Comparison of ENCODE assay signal across 7 mouse cellular contexts in the genomic region with DNA sequence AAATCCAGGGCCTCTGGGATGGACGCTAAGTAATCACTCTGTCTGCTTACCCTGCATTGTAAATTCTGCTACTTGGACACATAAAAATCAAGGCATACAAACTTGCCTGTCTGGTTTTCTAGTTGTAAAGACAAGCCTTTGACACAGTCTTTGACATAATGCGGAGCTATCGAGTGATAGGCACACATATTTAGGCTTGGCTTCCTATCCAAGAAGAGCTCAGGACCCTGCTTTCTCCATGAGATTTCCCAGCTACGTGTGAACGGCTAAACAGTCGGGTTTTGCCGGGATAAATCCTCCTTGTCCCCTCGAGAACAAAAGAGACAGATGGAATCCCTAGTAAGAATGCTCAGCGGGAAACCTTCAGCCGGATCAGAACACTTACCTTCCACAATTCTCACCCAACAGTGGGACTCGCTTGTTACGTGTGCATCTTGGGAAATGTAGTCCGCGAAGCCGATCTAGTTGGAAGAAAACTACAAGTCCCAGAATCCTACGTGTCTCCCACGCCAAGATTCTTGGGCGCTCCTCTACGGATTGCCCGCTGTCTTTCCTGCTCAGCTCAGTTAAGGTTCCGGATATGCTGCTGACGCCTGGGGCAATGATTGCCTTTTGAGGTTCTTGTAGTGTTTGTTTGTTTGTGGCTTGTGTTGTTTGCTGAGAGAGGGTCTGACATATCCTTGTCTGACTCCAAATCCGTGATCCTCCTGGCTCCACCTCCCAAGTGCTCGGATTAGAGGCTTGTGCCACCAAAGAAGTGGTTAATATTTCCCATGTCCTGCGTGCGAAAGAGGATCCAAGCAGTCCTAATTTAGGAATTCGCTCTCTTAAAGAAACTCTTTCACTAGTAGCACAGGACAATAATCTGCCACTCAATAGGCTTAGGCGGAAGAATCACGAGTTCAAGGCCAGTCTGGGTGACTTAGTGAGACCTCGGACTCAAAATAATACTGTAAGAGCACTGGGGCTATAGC. TPM values are rescaled to one million over a fixed set of nuclear protein-coding genes. Genes with fewer than 3 reads are reported as not detected.
DNase-seq lines count a peak whose midpoint lies in the region; ATAC-seq lines count a peak whose summit lies in the region.

Sirt4 (minus strand) TSS at position 779 of the 974 bp plus-strand sequence.

- peak; percentile 74 to 84 for DNase-seq in cerebellum, postnatal 36 days
- peak; percentile 92 for DNase-seq in gastrocnemius, adult 18-20 months (ENCODE audit: low spot score)
- peak; percentile 72 to 88 for DNase-seq in left cerebral cortex, adult 18-20 months (ENCODE audit: low spot score in 2 of 2)
- peak; percentile 84 for DNase-seq in right cerebral cortex, postnatal 25 days

- H3K27ac ChIP-seq in hindbrain, embryonic 16.5 days (ENCODE audit: low read depth, low read length) = peak within 1 kb of the TSS; percentile 85
- H3K27ac ChIP-seq in macrophage = peak within 1 kb of the TSS; percentile 64

- peak within 1 kb of the TSS; percentile 50 for H3K4me3 ChIP-seq in hindbrain, embryonic 16.5 days (ENCODE audit: low read length)
- H3K4me3 ChIP-seq in macrophage (ENCODE audit: inconsistent target) = peak within 1 kb of the TSS; percentile 60

- no peaks in the 10 kb centered on the region for H3K9me3 ChIP-seq in hindbrain, embryonic 16.5 days (ENCODE audit: control insufficient read depth, low read length)

- no peaks in the 10 kb centered on the region; the same call in 1 of the 2 replicates for H3K79me2 ChIP-seq in macrophage (ENCODE audit: inconsistent target)

- peak within 1 kb of the TSS; percentile 83 for H3K4me2 ChIP-seq in hindbrain, embryonic 16.5 days (ENCODE audit: low read length)

- H3K36me3 ChIP-seq in hindbrain, embryonic 16.5 days (ENCODE audit: control insufficient read depth, insufficient read depth, low read length) = no peaks in the 10 kb centered on the region
- H3K36me3 ChIP-seq in macrophage (ENCODE audit: inconsistent target) = 0 out of 2 replicates have a peak, but pooled peaks cover 5% of the 10 kb centered on the region

- H3K27me3 ChIP-seq in hindbrain, embryonic 16.5 days (replicated peaks; ENCODE audit: control insufficient read depth, insufficient read depth, low read length) = no peaks in the 10 kb centered on the region

- 8% methylated on average over 30 of the region's 30 CpGs for WGBS in hindbrain, embryonic 16.5 days
- 5% methylated on average over 28 of the region's 30 CpGs for WGBS in macrophage (ENCODE audit: missing documents)

- ATAC-seq in activated CD4-positive, CD25-positive, alpha-beta regulatory T cell, adult 4 months = peak; percentile 92
- peak; percentile 92 for ATAC-seq in hindbrain, embryonic 16.5 days

- peaks cover 23% of the 10 kb centered on the region for H3K4me1 ChIP-seq in hindbrain, embryonic 16.5 days (ENCODE audit: control insufficient read depth, insufficient read depth, low read depth, low read length)

- peak within 1 kb of the TSS; percentile 72 for H3K9ac ChIP-seq in hindbrain, embryonic 16.5 days (ENCODE audit: low read depth, low read length)

RNA-seq across cellular contexts. Expression of gene Sirt4, which starts in this region (rescaled TPM):
- polyA plus RNA-seq in activated CD4-positive, CD25-positive, alpha-beta regulatory T cell, adult 4 months (2017; shearing (Covaris generic)) = 10 to 100 TPM; 10.4 to 14.9 TPM
- total RNA-seq in gastrocnemius, adult 18-20 months (2021) = 10 to 100 TPM; 14.8 to 16.5 TPM
- polyA plus RNA-seq in hindbrain, embryonic 16.5 days (2015; fragmentation: Nextera tagmentation; extraction: Ambion mirVana) = 24.8 and 26.8 TPM in 2 replicates
- 10 to 100 TPM; 37.1 to 37.8 TPM for total RNA-seq in left cerebral cortex, adult 18-20 months (2021)
- total RNA-seq in macrophage (2018; cell fraction: chromatin; rRNA removed) = 10 to 100 TPM in 24 of 26 experiments, 1 to 10 TPM in 2; 6.2 to 80.4 (median 31.0) TPM
- total RNA-seq in macrophage (2018; cell fraction: cytosol; rRNA removed) = 10 to 100 TPM in 4 of 26 experiments, 1 to 10 TPM in 22; 2.0 to 12.0 (median 7.2) TPM
- total RNA-seq in macrophage (2018; cell fraction: nucleus; rRNA removed) = 10 to 100 TPM in 25 of 26 experiments, 1 to 10 TPM in 1; 4.8 to 59.3 (median 25.2) TPM
- 6.7 to 11.2 TPM (median 7.2 TPM) in 3 replicates for polyA plus RNA-seq in macrophage (2018)

Comparison
In these comparisons a context has a peak if more than half of its experiments do, and no peak if none do; other contexts are left out.
1. Peak in every context shown above with its lines: DNase-seq, ATAC-seq, H3K4me3 ChIP-seq and H3K27ac ChIP-seq.